Mouse (Mus musculus): ENCODE measurements around the gene Kmt2d. TPM values are rescaled to one million over a fixed set of nuclear protein-coding genes. Genes with fewer than 3 reads are reported as not detected.

Gene Kmt2d
- polyA plus RNA-seq, 1 experiment, result 25.7 TPM

GRCm38 (mm10) chr15:98887526-98887925 is 16.5 kb upstream of the Kmt2d start:
- no peak for DNase-seq (ENCODE audit: low spot score)

DNA sequence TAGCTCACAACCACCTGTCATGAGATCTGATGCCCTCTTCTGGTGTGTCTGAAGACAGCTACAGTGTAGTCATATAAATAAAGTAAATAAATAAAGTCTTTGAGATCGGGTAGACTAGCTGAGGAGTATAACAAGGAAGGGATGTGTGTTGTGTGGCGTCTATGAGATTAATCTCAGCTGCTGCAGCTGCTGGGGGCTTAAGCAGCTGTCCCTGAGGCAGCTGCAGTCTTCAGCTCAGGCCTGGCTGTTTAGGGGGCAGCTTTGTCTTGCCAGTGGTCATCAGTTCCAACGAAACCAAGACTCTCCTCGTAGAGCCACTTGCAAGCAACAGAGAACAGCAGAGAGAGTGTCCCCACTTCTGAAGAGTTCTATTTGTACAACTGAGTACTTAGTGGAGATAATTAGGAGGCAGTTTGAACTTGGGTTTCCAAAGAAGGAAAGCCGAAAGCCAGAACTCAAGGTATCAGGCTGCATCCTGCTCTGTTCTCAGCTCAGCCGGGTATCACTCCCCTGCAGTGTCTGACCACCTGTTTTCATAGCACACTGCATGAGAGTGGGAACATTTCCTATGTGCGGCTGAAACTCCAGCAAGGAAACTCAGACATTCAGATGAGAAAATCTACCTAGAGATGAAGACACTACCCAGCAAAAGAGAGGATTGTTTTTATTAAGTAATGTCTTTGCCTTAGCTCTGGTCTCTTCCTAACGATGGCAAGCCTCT is 15.8 kb upstream of the Kmt2d start:
- DNase-seq (ENCODE audit: low spot score), result no peak

DNA sequence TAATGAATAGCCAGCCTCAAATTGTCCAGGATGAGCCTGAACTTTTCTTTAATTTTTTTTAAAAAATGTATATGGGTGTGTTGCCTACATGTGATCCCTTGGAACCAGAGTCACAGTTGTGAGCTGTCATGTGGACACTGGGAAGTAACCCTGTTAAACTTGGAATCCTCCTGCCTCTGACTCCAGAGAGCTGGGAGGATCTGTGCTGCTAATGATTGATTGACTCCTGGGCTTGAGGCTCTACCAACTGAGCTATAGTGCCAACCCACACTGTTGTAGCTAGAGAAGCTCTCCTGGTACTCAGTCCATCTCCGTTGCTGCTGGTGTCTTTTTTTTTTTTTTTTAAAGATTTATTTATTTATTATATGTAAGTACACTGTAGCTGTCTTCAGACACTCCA is 13.1 kb upstream of the Kmt2d start:
- DNase-seq (ENCODE audit: low spot score), result no peak

- DNase-seq (ENCODE audit: low spot score), result no peak
These were observed 12.7 kb upstream of the Kmt2d start for GRCm38 (mm10) chr15:98883661-98884060.

- DNase-seq (ENCODE audit: low spot score), result peak; percentile 18
These were observed 10.6 kb upstream of the Kmt2d start for GRCm38 (mm10) chr15:98881656-98882008.

- DNase-seq (ENCODE audit: low spot score), result peak; percentile 79
These were observed 10.1 kb upstream of the Kmt2d start for GRCm38 (mm10) chr15:98880978-98881655.

DNA sequence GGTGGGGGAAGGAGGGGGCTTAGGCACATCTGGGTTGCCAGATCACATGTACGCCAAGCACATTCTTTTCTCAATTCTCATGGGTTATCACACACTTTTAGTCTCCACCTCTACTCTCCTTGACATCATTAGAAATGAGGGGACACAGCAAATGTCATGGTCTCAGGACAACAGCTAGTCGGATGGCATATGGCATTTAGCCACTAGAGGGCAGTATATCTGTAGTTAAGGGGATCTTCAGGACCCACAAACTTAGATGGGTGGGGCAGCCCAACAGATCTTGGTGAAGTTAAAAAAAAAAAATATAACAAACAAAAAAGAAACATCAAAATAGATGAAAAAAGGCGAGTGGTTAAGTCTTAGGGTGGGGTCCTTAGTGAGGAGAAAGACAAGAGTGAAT is 6.3 kb upstream of the Kmt2d start:
- DNase-seq (ENCODE audit: low spot score), result no peak

GRCm38 (mm10) chr15:98871916-98872888 is 1.2 kb upstream of the Kmt2d start:
- DNase-seq (ENCODE audit: low spot score), result peak; percentile 95

DNA sequence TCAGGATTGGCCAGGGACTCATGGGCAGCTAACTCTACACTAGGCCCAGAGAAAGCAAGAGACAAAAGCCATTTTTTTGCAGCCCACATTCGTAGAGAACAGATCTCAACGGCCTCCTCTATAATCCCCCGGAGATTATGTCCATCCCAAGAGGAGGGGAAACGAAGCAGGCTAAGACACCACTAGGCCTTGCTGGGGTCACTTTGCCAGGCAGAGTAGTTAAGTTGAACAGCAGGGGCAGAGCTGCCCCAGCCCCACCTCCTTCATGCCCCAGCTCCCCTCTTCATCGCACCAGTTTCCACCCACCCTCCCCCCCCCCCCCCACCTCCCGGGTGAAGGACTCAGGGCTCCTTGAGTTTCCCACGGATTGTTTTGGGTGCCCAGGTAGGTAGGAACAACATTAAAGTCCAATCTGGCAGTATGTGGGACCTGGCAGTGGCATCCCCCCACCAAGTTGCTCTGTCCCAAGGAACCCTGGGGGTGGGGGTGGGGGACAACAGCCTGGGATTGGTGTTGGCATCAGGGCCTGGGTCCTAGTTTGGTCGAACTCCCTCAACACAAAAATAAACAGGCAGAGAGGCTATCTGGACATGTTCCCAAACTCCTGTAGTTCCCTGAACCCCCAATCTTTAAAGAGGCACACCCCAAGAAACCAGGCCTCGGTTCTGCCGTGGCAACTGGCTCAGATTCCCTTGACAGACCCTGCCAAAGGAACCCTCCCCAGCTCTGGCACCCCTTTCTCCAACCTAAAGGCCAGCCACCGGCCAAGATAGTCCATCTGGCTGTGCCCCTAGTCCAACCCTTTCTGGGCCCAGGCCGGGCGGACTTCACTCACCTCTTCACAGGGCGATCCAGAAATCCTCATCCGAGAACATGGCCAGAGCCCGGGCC is 580 bp downstream of the Kmt2d start:
- DNase-seq (ENCODE audit: low spot score), result peak; percentile 35

GRCm38 (mm10) chr15:98869342-98870178 is 1.4 kb downstream of the Kmt2d start:
- peak; percentile 20 for DNase-seq (ENCODE audit: low spot score)

DNA sequence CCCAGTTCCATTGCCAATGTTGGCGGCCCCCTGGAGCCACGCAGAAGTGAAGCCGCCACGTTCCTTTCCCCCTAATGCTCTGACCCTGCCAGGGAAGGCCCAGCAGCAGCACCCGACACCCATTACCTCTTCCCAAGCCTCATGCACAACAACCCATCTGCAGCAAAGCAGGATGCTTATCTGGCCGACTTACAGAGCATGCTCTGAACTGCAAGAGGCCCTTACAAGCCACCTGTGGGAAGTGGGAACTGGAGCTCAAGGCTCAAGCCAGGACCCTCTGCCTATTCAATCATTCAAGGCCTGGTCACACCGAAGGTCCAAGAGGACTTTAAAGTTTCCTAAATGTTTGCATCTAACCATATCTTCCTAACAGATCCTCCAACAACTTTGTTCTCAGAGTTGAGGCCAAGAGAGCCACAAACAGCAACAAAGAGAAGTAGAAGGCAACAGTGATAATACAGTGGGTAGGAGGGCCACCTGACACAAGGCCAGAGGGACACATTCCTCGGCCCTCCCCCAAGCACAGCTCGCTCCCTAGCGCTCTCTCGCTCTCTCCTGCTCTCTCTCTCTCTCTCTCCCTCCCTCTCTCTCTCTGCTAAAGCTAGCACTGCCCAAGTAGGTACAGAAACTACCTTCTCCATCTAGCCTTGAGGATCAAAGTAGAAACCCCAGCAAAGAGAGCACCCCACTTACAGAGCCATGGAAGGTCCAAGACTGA is 2.5 kb downstream of the Kmt2d start:
- DNase-seq (ENCODE audit: low spot score), result peak; percentile 19

GRCm38 (mm10) chr15:98867321-98867720 is 3.7 kb downstream of the Kmt2d start:
- DNase-seq (ENCODE audit: low spot score), result peak; percentile 23

GRCm38 (mm10) chr15:98866501-98866900 is 4.5 kb downstream of the Kmt2d start:
- no peak for DNase-seq (ENCODE audit: low spot score)

DNA sequence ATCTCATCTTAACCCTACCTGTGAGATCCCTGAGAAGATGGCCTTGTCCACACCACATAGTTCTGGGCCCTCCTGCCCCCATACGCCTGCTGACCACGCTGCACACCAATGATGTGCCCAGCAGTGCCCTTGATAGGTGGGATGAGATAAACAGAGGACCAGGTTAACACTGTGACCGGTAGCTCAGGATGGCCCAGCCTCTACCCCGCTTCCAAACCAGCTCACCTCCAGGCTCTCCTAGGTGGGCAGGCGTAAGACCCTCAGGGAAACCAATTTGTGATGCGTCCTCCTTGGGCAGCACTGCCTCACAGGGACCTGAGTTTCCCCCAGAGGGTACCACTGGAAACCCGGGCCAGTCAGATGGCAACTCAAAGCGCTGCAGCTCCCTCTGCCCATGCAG is 5.2 kb downstream of the Kmt2d start:
- peak; percentile 21 for DNase-seq (ENCODE audit: low spot score)

GRCm38 (mm10) chr15:98864951-98865350 is 6.1 kb downstream of the Kmt2d start:
- no peak for DNase-seq (ENCODE audit: low spot score)

GRCm38 (mm10) chr15:98863451-98863958 is 7.5 kb downstream of the Kmt2d start:
- DNase-seq (ENCODE audit: low spot score), result no peak

DNA sequence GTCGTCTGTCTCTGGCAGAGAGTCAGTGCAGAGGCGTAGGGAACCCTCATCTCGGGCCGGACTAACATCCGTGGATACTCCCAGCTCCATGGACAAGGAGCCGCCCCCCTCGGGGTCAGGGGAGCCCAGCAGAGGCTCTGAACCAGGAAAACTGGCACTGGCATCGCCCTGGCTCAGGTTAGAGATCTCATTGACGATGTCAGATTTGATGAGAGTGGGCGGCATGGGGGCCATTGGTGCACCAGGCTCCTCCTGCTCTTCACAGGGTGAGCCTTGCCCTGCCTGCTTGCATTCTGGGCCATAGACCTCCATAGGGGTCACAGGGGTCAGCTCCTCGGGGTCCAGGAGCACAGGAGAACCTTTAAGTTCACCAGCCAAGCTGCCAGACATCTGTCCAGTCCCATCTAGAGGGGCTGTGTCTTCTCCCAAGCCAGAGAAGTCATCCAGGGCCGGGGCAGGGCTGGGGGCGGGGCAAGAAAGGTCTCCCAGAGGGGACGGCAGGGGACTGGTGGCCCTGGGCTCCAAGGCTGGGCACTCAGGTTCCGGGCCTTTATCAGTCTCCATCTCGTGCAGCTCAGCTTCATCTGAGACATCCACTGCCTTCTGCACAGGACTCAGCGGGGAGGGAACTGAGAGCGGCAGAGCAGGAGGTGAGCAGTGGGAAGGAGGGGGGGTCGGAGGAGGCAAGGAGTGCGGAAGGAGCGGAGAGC is 9.1 kb downstream of the Kmt2d start:
- DNase-seq (ENCODE audit: low spot score), result peak; percentile 19

- no peak for DNase-seq (ENCODE audit: low spot score)
These were observed 10.1 kb downstream of the Kmt2d start for GRCm38 (mm10) chr15:98860921-98861320.
